Mouse (Mus musculus) limb, embryonic 13.5 days (tissue): ENCODE data around the gene Il2ra. TPM values are rescaled to one million over a fixed set of nuclear protein-coding genes. Genes with fewer than 3 reads are reported as not detected.

Source experiments
- ATAC-seq: fragments of 200-750 bp; cut with Nextera tagmentation; 2 replicates; pipeline ENCODE4 v1.8.0; 2017; ENCODE audit warnings: low read depth, moderate number of reproducible peaks, moderate TSS enrichment; ENCODE audit not compliant: low FRiP score
- H3K27ac ChIP-seq: fragments of 300-500 bp; sonication (generic); 2 replicates; pipeline ENCODE4 v1.5.1; 2015; ENCODE audit warnings: inconsistent platforms, mild to moderate bottlenecking, moderate library complexity
- H3K27me3 ChIP-seq: fragments of 300-500 bp; sonication (generic); 2 replicates; pipeline ENCODE4 v1.6.1; 2015; ENCODE audit warnings: mild to moderate bottlenecking, inconsistent platforms
- H3K36me3 ChIP-seq: fragments of 300-500 bp; sonication (generic); 2 replicates; pipeline ENCODE4 v1.6.1; 2015; ENCODE audit warnings: inconsistent platforms, mild to moderate bottlenecking, moderate library complexity
- H3K4me1 ChIP-seq: fragments of 300-500 bp; sonication (generic); 2 replicates; pipeline ENCODE4 v1.6.1; 2015; ENCODE audit warnings: inconsistent platforms
- H3K4me2 ChIP-seq: fragments of 300-500 bp; sonication (generic); replicated peaks from 2 replicates; pipeline ENCODE4 v1.6.1; 2015; ENCODE audit warnings: inconsistent platforms, mild to moderate bottlenecking, moderate library complexity
- H3K4me3 ChIP-seq: fragments of 300-500 bp; sonication (generic); 2 replicates; pipeline ENCODE4 v1.5.1; 2015; ENCODE audit warnings: moderate library complexity, mild to moderate bottlenecking, inconsistent platforms
- H3K9ac ChIP-seq: fragments of 300-500 bp; sonication (generic); 2 replicates; pipeline ENCODE4 v1.6.1; 2015; ENCODE audit warnings: mild to moderate bottlenecking, inconsistent platforms
- H3K9me3 ChIP-seq: fragments of 300-500 bp; sonication (generic); 2 replicates; pipeline ENCODE4 v1.6.1; 2016; ENCODE audit warnings: inconsistent platforms
- WGBS: fragments of 180-500 bp; shearing (Covaris S2); methylation state at CpG from one replicate; pipeline ENCODE4 v1.1.7; 2015; 5-methylcytosine and 5-hydroxymethylcytosine counted together
- polyA plus RNA-seq: library from polyadenylated mRNA; unstranded; fragments of >200 nt; fragmentation: Nextera tagmentation; extraction: Ambion mirVana; gene quantifications from 2 replicates; pipeline ENCODE4 v1.2.1, GENCODE M21; 2015

Gene Il2ra
- polyA plus RNA-seq, 1 experiment from 2014 or later = not detected

DNA sequence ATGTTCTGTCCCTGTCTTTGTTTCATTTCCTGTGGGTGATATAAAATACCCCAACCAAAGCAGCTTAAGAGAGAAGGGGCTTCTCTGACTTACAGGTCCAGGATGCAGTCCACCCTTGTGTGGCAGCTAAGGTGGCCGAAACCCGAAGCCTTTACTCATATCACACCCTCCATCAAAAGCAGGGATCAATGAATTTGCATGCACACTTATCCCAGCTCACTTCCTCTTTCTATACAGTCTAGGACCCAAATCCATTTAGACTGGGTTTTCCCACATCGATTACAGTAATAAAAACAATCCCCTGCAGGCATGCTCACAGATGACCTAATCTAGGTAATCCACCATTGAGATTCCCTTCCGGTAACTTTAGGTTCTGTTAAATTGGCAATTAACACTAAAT, 43.9 kb downstream of the Il2ra start:
- Histone ChIP-seq H3K4me1 (no peaks in the 10 kb centered on the region), H3K9me3 (no peaks in the 10 kb centered on the region), H3K4me3 (no peak overlapping the region), H3K36me3 (no peaks in the 10 kb centered on the region), H3K4me2 (no peak overlapping the region), H3K9ac (no peak overlapping the region), H3K27ac (no peak overlapping the region), H3K27me3 (no peaks in the 10 kb centered on the region)
- WGBS = 69% methylated on average over 4 of the region's 4 CpGs
- ATAC-seq = no peak

DNA sequence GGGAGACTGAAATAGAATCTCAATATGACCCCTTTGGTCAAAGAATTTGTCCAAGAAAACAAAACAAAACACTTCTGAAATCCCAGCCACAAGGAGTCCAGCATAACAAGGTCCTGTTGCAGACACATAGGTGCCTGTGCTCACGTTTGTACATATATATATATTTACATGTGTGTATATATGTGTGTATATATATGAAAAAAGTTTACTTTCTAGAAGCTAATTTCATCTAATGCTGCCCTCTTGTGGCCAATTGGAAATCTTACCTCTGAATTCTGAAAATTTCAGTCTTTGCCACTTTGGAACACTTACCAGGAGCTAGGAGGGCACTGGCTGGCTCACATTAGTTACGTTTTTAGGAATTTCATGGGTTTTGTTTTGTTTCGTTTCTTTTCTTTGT, 44.8 kb downstream of the Il2ra start:
- Histone ChIP-seq H3K9me3 (no peaks in the 10 kb centered on the region), H3K9ac (no peak overlapping the region), H3K4me3 (no peak overlapping the region), H3K36me3 (no peaks in the 10 kb centered on the region), H3K27me3 (no peaks in the 10 kb centered on the region), H3K27ac (no peak overlapping the region), H3K4me2 (no peak overlapping the region), H3K4me1 (no peaks in the 10 kb centered on the region)
- WGBS = 33% methylated on average over 3 of the region's 3 CpGs
- no peak for ATAC-seq

DNA sequence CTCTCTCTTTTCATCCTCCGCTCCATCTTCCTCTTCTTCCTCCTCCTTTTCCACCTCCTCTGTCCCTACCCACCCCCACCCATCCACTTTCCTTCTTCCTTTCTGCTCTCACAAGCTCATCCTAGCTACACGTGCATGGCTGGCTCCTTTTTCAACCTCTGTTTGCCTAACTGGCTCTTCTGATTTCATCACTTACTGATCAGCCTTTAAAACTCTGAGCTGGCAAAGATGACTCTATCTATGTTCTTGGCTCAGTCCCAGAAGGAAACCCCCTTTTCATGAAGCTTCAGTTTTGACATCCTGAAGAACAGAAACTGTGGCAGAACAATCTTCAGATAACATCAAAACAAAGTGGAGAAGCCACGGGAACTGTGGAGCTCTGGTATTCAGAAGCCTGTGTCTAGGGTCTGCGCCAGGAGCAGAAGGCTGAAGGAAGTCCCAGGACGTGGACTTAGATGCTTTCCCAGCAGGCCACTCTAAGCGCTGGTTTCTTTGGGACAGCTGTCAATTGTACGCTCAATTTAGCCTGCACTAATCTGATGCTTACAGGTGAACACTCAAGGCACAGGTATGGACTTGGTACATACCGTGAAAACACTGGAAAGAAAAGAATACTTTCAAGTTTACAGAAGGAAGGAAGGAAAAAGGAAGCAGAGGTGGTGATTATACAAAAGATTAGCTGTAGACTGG, 47.7 kb downstream of the Il2ra start:
- no peaks in the 10 kb centered on the region for H3K27me3 ChIP-seq
- no peak overlapping the region for H3K4me2 ChIP-seq
- H3K9me3 ChIP-seq = no peaks in the 10 kb centered on the region
- 78% methylated on average over 8 of the region's 8 CpGs for WGBS
- no peaks in the 10 kb centered on the region for H3K4me1 ChIP-seq
- no peaks in the 10 kb centered on the region for H3K36me3 ChIP-seq
- H3K9ac ChIP-seq = no peak overlapping the region
- no peak overlapping the region for H3K4me3 ChIP-seq
- no peak for ATAC-seq
- H3K27ac ChIP-seq = no peak overlapping the region

DNA sequence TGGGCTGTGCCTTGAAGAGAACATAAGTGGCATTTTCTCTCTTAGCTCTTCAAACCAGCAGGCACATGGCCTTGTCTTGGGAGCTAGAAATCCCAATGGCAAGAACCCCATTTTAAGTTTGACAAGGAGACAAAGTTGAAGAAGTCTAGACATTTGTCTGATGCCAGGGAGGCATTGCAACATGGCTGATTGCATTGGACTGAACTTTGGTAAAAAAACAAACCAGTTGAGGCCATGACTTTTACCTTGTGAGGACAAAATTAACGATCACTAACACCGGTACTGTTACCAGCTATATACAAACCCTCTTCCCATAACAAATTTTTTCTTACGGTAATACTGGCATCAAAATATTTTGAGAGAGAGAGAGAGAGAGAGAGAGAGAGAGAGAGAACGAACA, 50.7 kb downstream of the Il2ra start:
- no peak overlapping the region for H3K27ac ChIP-seq
- ATAC-seq = no peak
- H3K4me3 ChIP-seq = no peak overlapping the region
- no peaks in the 10 kb centered on the region for H3K4me1 ChIP-seq
- H3K36me3 ChIP-seq = no peaks in the 10 kb centered on the region
- H3K9me3 ChIP-seq = no peaks in the 10 kb centered on the region
- H3K27me3 ChIP-seq = no peaks in the 10 kb centered on the region
- H3K9ac ChIP-seq = no peak overlapping the region
- no peak overlapping the region for H3K4me2 ChIP-seq
- 92% methylated on average over 4 of the region's 4 CpGs for WGBS

DNA sequence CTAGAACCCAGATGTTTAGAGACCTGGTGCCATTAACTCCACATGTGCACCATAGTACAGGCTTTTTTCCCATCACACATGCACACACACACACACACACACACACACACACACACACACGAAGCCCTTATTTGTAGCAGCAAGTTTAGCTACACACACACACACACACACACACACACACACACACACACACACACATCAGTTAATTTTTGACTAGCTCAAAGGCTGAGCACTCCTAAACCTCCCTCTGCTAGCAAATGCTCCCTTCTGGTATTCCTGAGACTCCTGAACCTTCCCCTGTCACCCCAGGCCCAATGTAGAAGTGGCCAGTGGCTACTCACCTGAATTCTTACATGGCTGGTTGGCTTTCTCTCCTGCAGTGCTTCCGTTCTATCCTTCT, 51.5 kb downstream of the Il2ra start:
- ATAC-seq = no peak
- 69% methylated on average over 2 of the region's 2 CpGs for WGBS
- no peak overlapping the region for H3K4me2 ChIP-seq
- no peaks in the 10 kb centered on the region for H3K9me3 ChIP-seq
- H3K4me3 ChIP-seq = no peak overlapping the region
- H3K9ac ChIP-seq = no peak overlapping the region
- no peaks in the 10 kb centered on the region for H3K27me3 ChIP-seq
- H3K27ac ChIP-seq = no peak overlapping the region
- H3K4me1 ChIP-seq = no peaks in the 10 kb centered on the region
- no peaks in the 10 kb centered on the region for H3K36me3 ChIP-seq

DNA sequence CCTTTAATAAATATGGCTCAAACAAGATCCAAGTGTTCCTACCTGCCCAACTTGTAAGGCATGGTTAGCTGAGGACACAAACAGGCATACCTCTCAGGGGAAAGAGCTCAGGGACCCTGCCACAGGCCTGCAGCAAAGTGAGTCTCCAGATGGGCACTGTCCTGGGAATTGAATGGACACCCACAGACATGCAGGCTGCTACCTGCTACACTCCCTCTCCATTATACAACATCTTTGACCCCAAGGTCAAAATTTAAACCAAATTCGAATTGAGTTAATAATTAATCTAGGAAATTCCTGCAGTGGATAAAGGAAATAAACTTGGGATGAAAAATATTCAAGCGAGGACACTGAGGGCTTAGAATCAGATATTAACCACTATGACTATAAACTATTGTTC, 53.3 kb downstream of the Il2ra start:
- no peak overlapping the region for H3K27ac ChIP-seq

DNA sequence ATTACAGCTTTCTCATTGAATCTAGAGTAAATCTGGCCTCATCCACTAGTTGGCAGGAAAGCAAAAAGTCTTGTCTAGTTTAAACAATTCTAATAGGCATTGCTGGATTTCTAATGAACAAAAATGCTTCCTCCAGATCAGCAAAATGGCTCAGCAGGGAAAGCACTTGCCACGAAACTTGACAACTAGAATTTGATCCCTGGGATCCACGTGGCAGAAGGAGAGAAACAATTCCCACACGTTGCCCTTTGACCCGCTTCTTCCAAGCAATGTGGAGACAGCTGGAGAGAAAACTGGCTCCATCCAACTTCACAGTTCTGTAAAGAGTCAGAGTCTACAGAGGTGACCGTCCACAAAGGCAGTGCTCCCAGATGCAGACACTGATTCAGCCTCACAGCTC, 56.4 kb downstream of the Il2ra start:
- Histone ChIP-seq H3K4me2 (no peak overlapping the region), H3K4me1 (no peaks in the 10 kb centered on the region), H3K27me3 (no peaks in the 10 kb centered on the region), H3K4me3 (no peak overlapping the region), H3K27ac (no peak overlapping the region), H3K36me3 (no peaks in the 10 kb centered on the region), H3K9me3 (no peaks in the 10 kb centered on the region), H3K9ac (no peak overlapping the region)
- WGBS = 57% methylated on average over 5 of the region's 5 CpGs
- ATAC-seq = no peak

More for the DNA sequence above, 53.3 kb downstream of the Il2ra start:
- no peak for ATAC-seq
- Histone ChIP-seq H3K9me3 (no peaks in the 10 kb centered on the region), H3K4me1 (no peaks in the 10 kb centered on the region), H3K9ac (no peak overlapping the region), H3K4me3 (no peak overlapping the region), H3K27me3 (no peaks in the 10 kb centered on the region), H3K4me2 (no peak overlapping the region), H3K36me3 (no peaks in the 10 kb centered on the region)
- WGBS = 69% methylated on average over 2 of the region's 2 CpGs

DNA sequence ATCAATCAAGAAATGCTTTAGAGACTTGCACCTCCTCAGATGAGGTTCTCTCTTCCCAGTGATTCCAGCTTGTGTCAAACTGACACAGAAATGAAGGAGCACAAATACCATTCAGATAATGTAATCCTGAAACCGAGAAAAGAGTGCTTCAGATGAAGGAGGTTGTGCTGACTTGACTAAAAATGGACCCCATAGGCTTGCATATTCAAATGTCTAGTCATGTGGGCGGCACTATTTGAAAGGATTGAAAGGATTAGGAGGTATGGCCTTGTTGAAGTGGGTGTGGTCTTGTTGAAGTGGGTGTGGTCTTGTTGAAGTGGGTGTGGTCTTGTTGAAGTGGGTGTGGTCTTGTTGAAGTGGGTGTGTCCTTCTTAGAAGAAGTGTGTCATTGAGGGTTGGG, 57.3 kb downstream of the Il2ra start:
- no peak overlapping the region for H3K9ac ChIP-seq
- H3K4me1 ChIP-seq = no peaks in the 10 kb centered on the region
- WGBS = 87% methylated on average over 2 of the region's 2 CpGs
- H3K4me3 ChIP-seq = no peak overlapping the region
- no peak overlapping the region for H3K4me2 ChIP-seq
- no peak for ATAC-seq
- no peaks in the 10 kb centered on the region for H3K9me3 ChIP-seq
- no peaks in the 10 kb centered on the region for H3K36me3 ChIP-seq
- no peak overlapping the region for H3K27ac ChIP-seq
- peaks cover 5% of the 10 kb centered on the region for H3K27me3 ChIP-seq

DNA sequence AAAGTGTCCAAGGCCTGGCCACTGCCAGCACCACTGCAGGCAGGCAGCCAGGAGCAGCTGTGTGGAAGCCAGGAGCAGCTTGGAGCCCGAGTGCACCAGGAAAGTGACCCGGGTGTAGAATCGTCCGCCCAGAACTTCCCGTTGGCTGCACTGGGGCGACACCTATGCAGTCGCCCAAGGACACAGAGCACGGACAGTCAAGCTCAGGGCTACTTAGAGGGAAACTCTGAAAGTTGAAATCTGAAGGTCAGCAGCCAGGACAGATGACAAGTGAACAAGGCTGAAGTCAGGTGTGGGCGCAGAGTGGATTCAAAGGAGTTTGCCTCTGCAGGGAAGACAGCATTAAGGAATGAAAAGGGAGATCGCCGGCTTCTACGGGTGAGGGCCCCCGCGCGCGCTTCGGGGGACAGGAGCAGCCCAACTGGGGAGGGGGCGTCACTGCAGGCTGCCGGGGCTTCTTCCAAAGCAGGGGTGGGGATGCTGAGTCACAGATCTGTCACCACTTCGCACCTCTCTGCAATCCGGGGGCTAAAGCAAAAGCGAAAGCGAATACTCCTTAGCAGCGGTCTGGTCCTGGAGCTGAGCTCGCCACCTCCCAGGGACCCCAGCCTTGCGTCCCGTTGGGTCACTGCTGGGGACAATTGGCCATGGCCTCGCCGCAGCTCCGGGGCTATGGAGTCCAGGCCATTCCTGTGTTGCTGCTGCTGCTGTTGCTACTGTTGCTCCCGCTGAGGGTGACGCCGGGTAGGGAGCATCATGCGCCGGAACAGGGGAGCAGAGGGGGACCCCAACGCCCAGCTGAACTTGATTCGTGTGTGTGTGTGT, 62.8 kb downstream of the Il2ra start, which contains the start of gene Il15ra:
Gene Il15ra (plus strand): TSS at position 90 of the 825 bp plus-strand sequence.
- Histone ChIP-seq H3K36me3 (no peaks in the 10 kb centered on the region), H3K4me1 (peaks cover 11% of the 10 kb centered on the region), H3K27ac (no peak within 1 kb of the TSS), H3K9ac (peak within 1 kb of the TSS; percentile 74), H3K9me3 (no peaks in the 10 kb centered on the region), H3K4me2 (peak within 1 kb of the TSS; percentile 99), H3K4me3 (peak within 1 kb of the TSS; percentile 65), H3K27me3 (peaks cover 41% of the 10 kb centered on the region)
- WGBS = under 1% methylated on average over 37 of the region's 37 CpGs
- ATAC-seq = peak; percentile 46; the same call in 1 of the 2 replicates

DNA sequence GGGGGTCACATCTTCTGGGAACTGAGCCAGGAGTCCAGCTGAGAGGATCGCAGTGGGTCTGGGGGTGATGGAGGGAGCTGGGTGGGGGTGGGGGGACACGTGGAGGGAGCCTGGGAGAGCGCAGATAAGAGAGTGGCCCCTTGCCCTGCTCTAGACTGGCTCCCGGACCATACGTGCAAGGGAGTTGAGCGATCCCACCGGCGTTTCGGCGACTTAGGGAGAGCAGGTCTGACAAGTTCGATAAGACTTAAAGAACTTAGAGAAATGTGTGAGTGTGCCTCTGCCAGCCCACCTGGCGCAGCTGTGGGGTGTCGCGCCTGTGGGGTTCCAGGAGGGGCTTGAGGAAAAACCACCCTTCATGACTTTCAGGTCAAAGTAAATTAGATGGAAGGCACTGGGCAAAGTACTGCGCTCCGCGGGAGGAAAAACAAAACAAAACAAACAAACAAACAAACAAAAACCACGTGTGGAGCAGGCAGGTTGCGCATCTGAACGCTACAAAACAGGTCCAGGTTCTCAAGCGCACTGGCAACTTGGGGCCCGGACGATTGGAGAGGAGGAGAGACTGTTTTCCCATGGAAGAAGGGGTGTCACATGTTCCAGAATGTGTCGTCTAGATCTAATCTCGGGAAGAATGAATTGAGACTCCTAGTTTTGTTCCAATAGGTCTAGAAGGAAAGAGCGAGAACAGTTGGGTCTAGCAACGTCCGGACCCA, 63.6 kb downstream of the Il2ra start:
- H3K4me1 ChIP-seq = peaks cover 11% of the 10 kb centered on the region
- no peak overlapping the region for H3K27ac ChIP-seq
- 3% methylated on average over 28 of the region's 28 CpGs for WGBS

DNA sequence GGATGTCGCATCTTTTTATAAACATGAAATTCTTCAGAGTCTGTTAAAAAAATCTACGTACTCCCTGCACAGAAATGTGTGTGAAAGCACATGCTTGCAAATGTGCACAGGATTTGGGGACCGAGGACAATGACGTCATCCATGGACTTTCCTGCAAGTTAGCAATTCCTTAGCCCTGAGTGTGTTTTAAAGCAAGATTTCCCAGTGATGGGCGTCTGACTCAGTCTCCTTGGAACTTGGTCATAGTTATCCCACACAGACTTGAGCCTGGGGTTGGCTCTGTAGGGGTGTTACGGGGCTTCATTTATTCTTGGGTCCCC, 64.1 kb downstream of the Il2ra start:
- Histone ChIP-seq H3K9ac (no peak overlapping the region), H3K4me1 (peaks cover 11% of the 10 kb centered on the region), H3K4me2 (peak overlapping the region; percentile 99), H3K4me3 (peak overlapping the region; percentile 65), H3K36me3 (no peaks in the 10 kb centered on the region), H3K27ac (no peak overlapping the region), H3K9me3 (no peaks in the 10 kb centered on the region), H3K27me3 (peaks cover 41% of the 10 kb centered on the region)
- WGBS = 37% methylated on average over 6 of the region's 6 CpGs
- no peak for ATAC-seq

More for the DNA sequence above, 63.6 kb downstream of the Il2ra start:
- Histone ChIP-seq H3K4me3 (peak overlapping the region; percentile 65), H3K9ac (peak overlapping the region; percentile 74), H3K9me3 (no peaks in the 10 kb centered on the region), H3K27me3 (peaks cover 41% of the 10 kb centered on the region), H3K4me2 (peak overlapping the region; percentile 99), H3K36me3 (no peaks in the 10 kb centered on the region)
- ATAC-seq = peak; percentile 59

DNA sequence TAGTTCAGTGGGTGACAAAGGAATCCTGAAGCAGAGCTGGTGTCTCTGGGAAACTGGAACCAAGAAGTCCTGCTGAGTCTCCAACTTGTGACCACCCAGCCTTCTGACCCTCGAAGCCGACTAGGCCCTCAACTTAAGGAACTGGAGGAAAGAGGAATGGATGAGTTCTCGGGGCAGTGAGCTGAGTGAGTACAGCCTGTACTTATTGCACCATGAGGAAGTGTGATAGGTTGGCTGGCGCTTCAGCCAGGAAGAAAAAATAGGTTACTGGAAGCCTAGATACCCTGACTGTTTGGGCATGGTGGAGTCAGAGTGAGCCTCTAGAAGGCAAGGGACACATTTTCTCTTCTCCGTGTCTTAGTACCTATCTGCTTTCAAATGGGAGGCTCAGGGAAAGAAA, 65.9 kb downstream of the Il2ra start:
- Histone ChIP-seq H3K4me1 (peaks cover 11% of the 10 kb centered on the region), H3K4me2 (no peak overlapping the region), H3K9ac (no peak overlapping the region), H3K27ac (no peak overlapping the region), H3K36me3 (no peaks in the 10 kb centered on the region), H3K9me3 (no peaks in the 10 kb centered on the region), H3K4me3 (no peak overlapping the region), H3K27me3 (peaks cover 41% of the 10 kb centered on the region)
- 79% methylated on average over 5 of the region's 5 CpGs for whole genome bisulfite sequencing
- no peak for ATAC-seq
